Mouse (Mus musculus) thymus, adult 2 months (tissue): ENCODE results near the gene Strn. TPM values are rescaled to one million over a fixed set of nuclear protein-coding genes. Genes with fewer than 3 reads are reported as not detected.

Source experiments
- DNase-seq: peaks from one replicate; pipeline ENCODE4 v3.0.0; 2021
- H3K27ac ChIP-seq: fragments of 200-500 bp; 2 replicates; pipeline ENCODE4 v1.5.1; 2012; ENCODE audit warnings: low read length, control low read depth; ENCODE audit not compliant: control insufficient read depth, insufficient read depth
- H3K27me3 ChIP-seq: fragments of 200-500 bp; 2 replicates; pipeline ENCODE4 v1.6.1; 2012; ENCODE audit warnings: mild to moderate bottlenecking, low read length, moderate library complexity, mixed read lengths; ENCODE audit not compliant: control insufficient read depth, insufficient read depth
- H3K36me3 ChIP-seq: fragments of 200-500 bp; 2 replicates; pipeline ENCODE4 v1.6.1; 2012; ENCODE audit warnings: mild to moderate bottlenecking, low read length, moderate library complexity; ENCODE audit not compliant: control insufficient read depth, insufficient read depth
- H3K4me1 ChIP-seq: fragments of 200-500 bp; replicated peaks from 2 replicates; pipeline ENCODE4 v1.6.1; 2012; ENCODE audit warnings: low read length; ENCODE audit not compliant: control insufficient read depth, insufficient read depth
- H3K4me3 ChIP-seq: fragments of 200-500 bp; 2 replicates; pipeline ENCODE4 v1.5.1; 2012; ENCODE audit warnings: mild to moderate bottlenecking, low read length, control low read depth, moderate library complexity; ENCODE audit not compliant: control insufficient read depth, insufficient read depth
- CTCF ChIP-seq: fragments of 200-500 bp; IDR thresholded peaks from 2 replicates; pipeline ENCODE4 v1.5.1; 2012; ENCODE audit warnings: mild to moderate bottlenecking, control low read depth, low read length, moderate library complexity, borderline replicate concordance; ENCODE audit not compliant: control insufficient read depth, poor library complexity, insufficient read depth; ENCODE audit errors: extremely low read depth
- POLR2A ChIP-seq: fragments of 200-500 bp; IDR thresholded peaks from 2 replicates; pipeline ENCODE4 v1.6.1; 2012; ENCODE audit warnings: mild to moderate bottlenecking, low read length, control low read depth, moderate library complexity; ENCODE audit not compliant: control insufficient read depth, poor library complexity, insufficient read depth; ENCODE audit errors: extremely low read depth
- WGBS: fragments of 180-500 bp; shearing (Covaris S2); methylation state at CpG from one replicate; pipeline ENCODE4 v1.1.7; 2018; 5-methylcytosine and 5-hydroxymethylcytosine counted together
- polyA plus RNA-seq: library from polyadenylated mRNA; depleted of rRNA; stranded (reverse); fragments of >200 nt; gene quantifications from 2 replicates; pipeline ENCODE4 v1.2.3, GENCODE M21; 2012

Strn gene
- polyA plus RNA-seq, 1 experiment = 15.5 TPM

- Histone ChIP-seq H3K27me3 (no peaks in the 10 kb centered on the region), H3K27ac (no peak overlapping the region), H3K36me3 (peaks cover 18% of the 10 kb centered on the region), H3K4me3 (no peak overlapping the region), H3K4me1 (no peaks in the 10 kb centered on the region)
- no peak for DNase-seq
- TF ChIP-seq CTCF = no peak
- TF ChIP-seq POLR2A = no peak
- WGBS = 94% methylated on average over 7 of the region's 7 CpGs
Observed at GRCm38 (mm10) chr17:78766084-78766483, 29.1 kb upstream of the Strn start.

GRCm38 (mm10) chr17:78763272-78763671, 26.3 kb upstream of the Strn start:
- no peak overlapping the region for H3K27ac ChIP-seq
- no peak for DNase-seq
- no peak overlapping the region for H3K4me3 ChIP-seq
- TF ChIP-seq CTCF = no peak
- no peak for TF ChIP-seq POLR2A
- peaks cover 18% of the 10 kb centered on the region for H3K36me3 ChIP-seq
- 93% methylated on average over 5 of the region's 5 CpGs for WGBS
- no peaks in the 10 kb centered on the region for H3K27me3 ChIP-seq
- no peaks in the 10 kb centered on the region for H3K4me1 ChIP-seq

- DNase-seq = no peak
- Histone ChIP-seq H3K4me1 (no peaks in the 10 kb centered on the region), H3K27me3 (no peaks in the 10 kb centered on the region), H3K4me3 (no peak overlapping the region), H3K36me3 (peaks cover 22% of the 10 kb centered on the region), H3K27ac (no peak overlapping the region)
- TF ChIP-seq CTCF = no peak
- no peak for TF ChIP-seq POLR2A
- 92% methylated on average over 17 of the region's 17 CpGs for WGBS
Observed at GRCm38 (mm10) chr17:78752938-78753655, 16.1 kb upstream of the Strn start.

GRCm38 (mm10) chr17:78752064-78752463, 15.1 kb upstream of the Strn start:
- no peak for DNase-seq
- no peaks in the 10 kb centered on the region for H3K4me1 ChIP-seq
- 96% methylated on average over 10 of the region's 10 CpGs for WGBS
- no peak overlapping the region for H3K27ac ChIP-seq
- H3K4me3 ChIP-seq = no peak overlapping the region
- H3K36me3 ChIP-seq = peaks cover 22% of the 10 kb centered on the region
- TF ChIP-seq POLR2A (no peak), CTCF (no peak)
- H3K27me3 ChIP-seq = no peaks in the 10 kb centered on the region

GRCm38 (mm10) chr17:78748440-78748839, 11.4 kb upstream of the Strn start:
- Histone ChIP-seq H3K27ac (no peak overlapping the region), H3K4me3 (no peak overlapping the region), H3K36me3 (peaks cover 6% of the 10 kb centered on the region), H3K27me3 (no peaks in the 10 kb centered on the region), H3K4me1 (no peaks in the 10 kb centered on the region)
- no peak for DNase-seq
- 96% methylated on average over 9 of the region's 9 CpGs for WGBS
- TF ChIP-seq POLR2A = no peak
- TF ChIP-seq CTCF = no peak

GRCm38 (mm10) chr17:78738416-78738815, 1.4 kb upstream of the Strn start:
- no peaks in the 10 kb centered on the region for H3K36me3 ChIP-seq
- H3K27me3 ChIP-seq = no peaks in the 10 kb centered on the region
- no peak for TF ChIP-seq CTCF
- no peak for TF ChIP-seq POLR2A
- no peak overlapping the region for H3K27ac ChIP-seq
- no peak overlapping the region for H3K4me3 ChIP-seq
- 45% methylated on average over 1 of the region's 1 CpGs for WGBS
- peaks cover 8% of the 10 kb centered on the region; the same call in 1 of the 2 replicates for H3K4me1 ChIP-seq
- DNase-seq = no peak
